Mouse (Mus musculus) layer of hippocampus, adult 11-12 months (tissue): ENCODE measurements around the gene Acap2.

ENCODE experiments used
- DNase-seq: peaks from one replicate; pipeline ENCODE4 v3.0.0; 2022; ENCODE audit warnings: low spot score

Acap2 gene

DNA sequence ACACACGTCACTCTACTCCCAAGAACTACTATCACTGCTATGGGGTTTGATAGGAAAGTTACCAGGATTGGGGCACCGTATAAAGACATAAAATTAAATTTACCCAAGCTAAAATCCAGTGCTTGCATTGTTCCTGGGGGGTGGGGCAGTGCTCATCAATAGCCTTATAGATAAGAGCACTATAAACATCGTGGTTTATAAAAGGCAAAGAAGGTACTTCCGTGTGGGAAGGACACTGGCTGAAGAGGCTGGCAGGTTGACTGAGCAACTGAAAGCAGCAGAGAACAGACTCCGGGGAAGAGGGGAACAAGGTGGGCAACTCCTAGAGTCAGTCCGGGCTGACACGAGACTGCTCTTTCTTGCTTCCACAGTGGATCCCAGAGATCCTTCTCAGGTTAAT, 33.1 kb downstream of the Acap2 start:
- DNase-seq: no peak

DNA sequence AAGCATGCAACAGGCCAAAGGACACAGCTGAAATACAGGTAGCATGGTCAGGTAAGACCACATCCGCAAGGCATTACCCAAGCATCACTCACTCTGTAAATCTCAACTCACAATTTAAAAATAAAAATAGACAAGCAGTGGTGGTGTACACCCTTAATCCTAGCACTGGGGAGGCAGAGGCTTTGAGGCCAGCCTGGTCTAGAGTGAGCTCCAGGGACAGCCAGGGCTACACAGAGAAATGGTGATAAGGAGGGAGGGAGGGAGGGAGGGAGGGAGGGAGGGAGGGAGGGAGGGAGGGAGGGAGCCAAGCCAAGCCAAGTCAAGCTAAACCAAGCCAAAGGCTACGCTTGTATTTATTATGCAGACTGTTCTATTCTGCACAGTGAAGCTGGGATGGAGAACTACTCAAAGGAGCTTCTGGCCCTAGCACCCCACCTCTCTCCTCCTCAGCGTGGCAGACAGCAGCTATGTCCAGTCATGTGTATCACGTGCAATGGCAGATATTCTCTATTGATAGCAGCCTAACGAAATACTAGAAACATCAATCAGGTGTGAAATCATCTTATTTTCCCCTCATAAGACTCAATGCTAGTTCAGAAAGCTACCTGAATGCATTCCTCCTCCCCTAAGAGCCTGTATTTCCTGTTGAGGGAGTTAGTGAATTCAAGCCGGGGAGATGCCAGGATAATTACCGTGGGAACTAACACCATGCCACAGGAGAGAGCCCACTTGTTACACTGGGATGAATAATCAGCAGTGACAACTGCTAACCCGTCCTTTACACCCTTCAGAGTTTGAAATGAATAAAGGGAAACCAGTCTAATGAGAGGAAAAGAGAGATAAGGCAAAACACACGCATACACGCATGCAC, 33.8 kb downstream of the Acap2 start:
- DNase-seq: no peak

DNA sequence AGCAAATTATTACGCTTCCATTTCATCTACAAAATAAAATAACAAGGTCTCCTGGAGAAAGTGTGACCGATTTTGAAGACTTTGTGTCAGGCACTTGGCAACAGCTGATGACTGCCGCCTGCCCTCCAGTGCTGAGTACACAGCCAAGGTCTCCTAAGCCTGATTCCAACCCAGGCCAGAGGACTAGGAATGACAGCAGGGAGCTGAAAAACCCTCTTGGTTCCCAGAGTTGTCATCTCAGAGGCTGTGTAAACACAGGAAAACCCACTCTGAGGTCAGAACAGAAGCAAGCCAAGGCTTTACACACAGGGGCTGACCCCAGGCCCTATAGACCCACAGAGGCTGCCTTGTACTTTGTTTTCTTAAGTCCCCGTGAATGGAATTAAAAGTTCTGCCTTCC, 35.1 kb downstream of the Acap2 start:
- no peak for DNase-seq

DNA sequence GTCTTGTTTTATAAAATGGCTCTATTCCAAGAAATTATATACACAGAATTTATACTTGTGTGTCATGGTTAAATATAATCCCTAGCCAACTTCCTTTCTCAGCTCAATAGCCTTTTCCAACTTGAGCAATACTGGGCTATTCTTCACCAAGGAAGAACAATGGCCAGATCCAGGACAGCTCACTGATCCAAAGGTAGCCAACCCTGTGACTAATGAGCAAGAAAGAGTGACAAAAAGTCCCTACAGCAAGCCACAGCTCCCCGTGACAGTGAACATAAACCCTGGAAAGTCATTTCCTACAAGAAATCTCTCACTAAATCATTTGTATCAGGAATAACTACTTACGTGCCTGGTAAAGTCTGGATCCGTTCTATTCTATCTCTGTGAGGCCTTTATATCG, 35.6 kb downstream of the Acap2 start:
- DNase-seq: no peak

DNA sequence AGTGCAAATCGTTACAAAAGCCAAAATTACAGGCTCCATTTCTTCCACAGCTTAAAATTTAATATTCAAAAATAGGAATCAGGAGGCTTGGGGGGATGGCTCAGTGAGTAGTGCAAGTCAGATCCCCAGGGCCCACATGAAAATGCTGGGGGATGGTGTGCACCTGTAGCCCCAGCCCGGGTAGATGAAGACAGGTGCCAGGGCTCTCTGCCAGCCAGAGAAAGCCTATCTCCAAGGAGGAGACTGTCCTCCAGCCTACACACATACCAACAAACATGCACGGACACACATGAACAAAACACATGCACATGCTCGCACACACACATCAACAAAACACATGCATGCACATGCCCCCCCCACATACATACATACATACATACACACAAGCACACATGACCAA, 36.9 kb downstream of the Acap2 start:
- DNase-seq: no peak

DNA sequence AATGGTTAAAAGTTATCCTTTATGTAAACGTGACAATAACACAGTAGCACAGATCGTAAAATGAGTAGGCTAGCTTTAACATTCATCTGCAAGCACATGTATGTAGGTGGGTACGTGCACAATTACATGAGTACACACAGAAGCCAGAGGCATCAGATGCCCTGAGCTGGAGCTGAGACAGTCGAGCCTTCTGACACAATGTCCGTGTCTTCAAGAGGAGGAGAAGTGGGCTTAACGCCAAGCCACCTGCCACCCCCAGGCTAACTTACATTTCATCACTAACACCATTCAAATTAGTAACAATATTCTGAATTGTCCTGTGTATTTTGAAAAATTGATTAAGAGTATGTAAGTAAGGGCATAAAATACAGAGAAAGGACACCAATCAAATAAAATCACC, 40.6 kb downstream of the Acap2 start:
- no peak for DNase-seq

DNA sequence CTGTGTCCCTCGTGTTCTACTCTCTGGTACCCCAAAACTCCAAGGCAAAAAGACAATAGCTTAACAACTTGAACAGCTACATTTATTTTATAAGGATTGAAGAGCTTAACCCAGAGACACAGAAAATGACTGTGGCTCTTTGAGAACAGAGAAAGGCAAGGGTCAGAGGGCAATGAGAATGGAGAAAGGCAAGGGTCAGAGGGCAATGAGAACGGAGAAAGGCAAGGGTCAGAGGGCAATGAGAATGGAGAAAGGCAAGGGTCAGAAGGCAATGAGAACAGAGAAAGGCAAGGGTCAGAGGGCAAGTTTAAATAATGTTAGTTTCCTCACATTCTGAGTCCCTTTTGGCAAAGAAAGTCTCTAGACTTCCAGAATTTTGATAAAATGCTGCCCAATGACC, 41.6 kb downstream of the Acap2 start:
- no peak for DNase-seq

DNA sequence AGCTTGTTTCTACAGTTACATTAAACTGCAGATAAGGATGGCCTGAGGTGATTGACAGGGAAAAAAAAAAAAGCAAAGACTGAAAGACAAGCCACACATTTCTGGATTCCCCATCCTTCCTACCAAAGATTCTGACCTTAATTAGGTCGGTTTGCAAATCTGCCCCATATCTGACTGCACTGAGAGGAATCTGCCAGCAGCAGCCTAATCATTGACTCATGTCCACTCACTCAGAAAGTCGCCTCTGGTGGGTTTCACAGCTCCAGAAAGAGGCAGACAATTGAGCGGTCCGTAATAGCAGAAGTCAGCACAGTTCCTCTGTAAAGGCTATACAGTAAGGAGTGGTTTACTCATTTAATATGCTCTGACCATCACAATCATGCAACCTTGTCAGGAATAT, 51.2 kb downstream of the Acap2 start:
- no peak for DNase-seq

DNA sequence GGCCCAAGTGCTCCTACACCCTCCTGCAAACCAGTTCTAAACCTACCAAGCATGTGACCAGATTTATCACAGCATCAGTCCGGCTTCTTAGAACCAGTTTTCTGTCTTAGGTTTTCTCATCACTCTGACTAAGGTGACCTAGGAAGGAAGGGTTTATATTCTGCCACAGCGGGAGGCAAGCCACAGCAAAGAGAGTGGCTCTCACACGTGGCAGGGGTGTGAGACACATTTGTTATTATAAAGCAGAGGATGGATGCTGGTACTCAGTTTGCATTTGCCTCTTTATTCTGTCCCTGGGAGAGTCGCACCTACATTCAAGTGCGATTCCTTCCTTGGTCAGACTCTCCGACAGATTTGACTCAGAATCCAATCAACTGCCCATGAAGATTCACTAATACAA, 52.2 kb downstream of the Acap2 start:
- DNase-seq: no peak

DNA sequence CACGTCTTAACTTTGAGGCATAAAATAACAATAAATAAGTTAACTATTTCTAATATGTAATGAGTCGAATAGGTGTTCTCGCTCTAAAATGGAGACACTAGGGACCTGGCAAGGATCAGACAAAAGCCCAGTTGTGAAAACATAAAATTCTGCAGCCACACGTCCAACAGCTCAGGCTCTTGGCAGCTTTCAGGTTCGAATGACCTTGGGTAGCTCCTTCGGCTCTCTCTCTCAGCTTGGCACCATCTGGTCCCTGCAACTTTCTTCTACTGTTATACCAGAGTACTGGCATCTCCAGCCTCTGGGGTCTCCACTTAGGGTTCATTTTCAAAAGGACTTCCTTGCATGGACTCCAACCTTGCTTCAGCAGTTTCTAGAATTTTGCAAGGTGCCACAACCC, 53.3 kb downstream of the Acap2 start:
- DNase-seq: no peak

DNA sequence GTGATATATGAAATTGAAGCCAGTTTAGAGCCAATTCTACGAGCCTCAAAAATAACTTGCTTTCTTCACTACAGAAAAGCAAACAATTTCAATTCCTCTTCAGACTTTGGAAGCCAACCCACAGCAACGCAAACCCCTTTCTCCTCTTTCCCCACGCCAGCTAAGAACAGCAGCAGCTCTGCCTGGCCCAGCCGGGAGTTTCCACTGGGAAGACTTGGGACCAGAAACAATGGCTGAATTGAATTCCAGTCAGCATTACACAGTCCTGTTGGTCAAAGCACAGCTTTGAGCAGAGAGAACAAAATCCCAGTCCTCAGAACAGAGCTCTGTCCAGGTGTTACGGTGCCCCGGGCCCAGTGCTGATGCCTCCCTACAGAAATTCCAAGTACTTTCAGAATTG, 59.1 kb downstream of the Acap2 start:
- no peak for DNase-seq

DNA sequence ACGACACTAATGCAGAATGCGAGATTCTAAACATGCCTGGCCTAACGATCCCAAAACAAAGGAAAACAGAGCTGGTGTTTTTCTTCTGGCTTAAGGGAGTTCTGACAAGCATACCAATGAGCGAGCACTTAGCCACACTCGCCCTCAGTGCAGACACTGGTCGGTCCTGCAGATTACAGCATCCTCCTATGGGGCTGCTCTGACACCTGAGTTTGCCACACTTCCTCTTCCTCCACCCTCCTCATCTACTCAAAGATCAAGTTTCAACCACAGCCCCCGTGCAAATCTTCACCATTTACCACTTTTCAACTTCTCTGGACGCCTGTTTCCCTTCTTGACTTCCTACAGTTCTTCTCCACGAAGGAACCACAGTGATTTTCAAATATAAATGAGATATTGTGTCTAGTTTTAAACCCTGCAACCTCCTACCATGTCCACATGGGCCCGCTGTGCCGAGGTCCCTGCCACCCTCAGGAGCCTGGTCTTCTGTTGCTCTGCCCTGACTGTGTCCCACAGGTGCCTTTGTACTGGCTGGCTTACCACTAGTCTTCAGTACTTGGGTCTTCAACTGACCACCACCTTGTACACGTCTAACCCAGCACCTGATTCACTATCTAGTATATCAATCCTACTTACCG, 64.3 kb downstream of the Acap2 start:
- no peak for DNase-seq

DNA sequence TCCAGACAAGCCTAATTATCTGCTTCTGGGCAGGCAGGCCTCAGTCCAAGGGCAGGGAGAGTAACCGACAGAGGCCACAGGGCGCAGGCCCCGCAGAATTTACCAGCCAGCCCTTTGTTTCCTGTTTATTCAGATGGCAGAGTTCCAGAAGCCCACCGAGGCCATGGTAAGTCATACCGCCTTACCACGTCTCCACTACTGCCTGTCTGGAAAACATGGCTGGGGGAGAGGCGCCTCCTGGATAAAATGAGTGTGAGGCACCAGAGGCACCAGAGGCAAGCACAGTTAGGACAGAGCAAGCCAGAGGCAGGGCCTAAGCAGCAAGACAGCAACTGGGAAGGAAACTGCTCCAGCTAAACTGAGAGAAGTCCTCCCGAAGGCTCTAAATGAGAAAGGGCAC, 65.5 kb downstream of the Acap2 start:
- no peak for DNase-seq

DNA sequence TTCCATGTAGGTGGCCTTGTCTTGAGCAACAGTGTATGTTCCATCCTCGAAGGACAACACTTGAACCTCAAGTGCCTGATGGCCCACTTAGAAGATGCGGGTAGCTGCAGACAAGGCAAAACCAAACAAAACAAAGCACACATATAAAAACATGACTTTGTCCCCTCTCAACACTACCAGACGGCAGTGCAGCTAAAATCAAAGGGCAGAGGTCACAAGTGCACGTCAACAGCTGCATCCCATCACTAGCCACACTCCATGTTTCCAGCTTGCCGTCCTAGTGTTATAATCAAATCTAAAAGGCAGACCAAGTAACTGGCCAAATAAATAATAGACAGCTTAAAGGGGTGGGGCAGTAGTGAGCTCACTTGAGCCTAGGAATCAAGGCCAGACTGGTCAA, 69.5 kb downstream of the Acap2 start:
- no peak for DNase-seq

DNA sequence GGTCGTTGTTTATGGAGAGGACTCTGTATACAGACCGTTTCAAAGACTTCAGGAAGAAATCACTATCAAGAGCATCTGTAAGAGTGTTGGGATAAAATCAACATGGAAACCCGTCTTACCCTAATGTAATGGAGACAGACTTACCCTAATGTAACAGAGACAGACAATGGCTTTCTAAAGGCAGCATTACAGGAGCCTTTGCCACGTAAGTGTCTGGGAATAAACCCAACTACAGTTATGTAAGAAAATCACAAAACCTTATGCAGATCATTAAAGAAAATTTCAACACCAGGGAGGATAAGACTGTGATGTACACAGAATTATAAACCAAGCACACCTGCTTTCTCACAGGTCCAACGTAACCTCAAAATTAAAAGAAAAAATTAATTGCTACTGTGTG, 72.9 kb downstream of the Acap2 start:
- no peak for DNase-seq

DNA sequence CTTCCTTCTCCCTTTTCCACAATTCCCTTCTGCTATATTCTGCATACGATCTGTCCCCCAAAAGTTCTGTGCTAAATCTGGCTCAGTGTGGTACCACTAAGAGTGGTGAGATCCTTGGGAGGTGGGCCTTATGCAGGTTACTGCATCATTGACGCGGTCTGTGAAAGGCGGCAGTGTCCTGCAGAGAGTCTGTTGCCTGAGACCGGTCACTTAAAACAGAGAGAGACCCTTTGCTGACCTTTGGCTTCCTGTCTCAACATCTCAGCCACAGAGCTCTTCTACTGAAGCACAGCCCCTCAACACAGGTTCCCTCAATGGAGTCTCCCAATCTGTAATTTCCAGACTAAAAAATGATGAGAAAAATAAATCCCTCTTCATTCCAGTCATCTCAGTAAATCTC, 76.1 kb downstream of the Acap2 start:
- DNase-seq: no peak

DNA sequence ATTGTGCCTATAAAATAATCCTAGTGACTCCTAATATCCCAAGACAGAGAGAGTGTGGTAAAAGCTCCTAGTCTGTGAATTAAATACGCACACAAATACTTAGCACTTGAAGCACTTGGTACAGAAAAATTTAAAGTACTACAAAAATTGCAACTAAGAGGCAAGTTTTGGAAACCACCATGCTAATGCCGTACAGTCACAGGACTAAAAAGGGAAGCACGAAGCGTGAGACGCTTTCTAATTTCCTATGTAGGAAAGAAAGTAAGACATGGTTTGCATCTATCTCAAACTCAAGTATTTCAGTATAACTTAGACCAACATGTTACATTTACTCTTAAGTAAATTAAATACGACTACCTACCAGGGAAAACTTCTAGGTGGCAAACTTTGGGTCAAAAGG, 79.4 kb downstream of the Acap2 start:
- DNase-seq: no peak

DNA sequence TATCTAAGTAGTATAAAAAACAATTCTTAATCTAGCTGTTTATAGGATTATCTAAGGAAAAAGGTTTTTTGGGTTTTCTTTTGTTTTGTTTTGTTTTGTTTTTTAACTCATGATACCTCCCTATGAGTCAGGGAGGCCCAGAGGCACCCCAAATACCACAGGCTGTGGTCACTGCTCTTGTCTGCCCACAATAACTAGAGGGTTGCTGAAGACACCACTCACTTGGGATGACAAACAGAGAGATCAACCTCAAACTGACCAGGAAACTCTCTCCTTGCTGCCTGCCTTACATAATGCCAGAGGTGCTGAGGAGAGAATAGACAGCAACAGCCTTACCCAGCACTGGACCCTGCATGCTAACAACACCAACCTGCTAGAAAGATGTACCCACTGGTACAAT, 87.4 kb downstream of the Acap2 start:
- DNase-seq: no peak

DNA sequence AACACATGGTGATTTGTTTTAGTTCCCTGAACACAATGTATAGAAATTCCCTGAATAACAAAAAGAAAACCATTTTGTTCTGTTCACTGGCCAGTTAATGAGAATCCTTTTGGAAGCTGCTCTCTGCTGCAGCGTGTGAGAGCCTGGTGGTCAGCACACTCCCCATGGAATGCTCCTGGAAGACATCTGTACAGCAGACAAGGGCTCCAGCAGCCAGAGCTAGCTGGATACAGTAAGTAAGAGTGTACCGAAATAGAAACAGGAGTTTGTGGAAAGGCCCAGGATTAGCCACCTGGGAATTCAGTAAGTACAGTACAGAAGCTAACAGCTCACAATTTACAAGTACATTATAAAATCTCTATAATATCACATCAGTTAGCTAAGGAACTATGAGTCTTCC, 99.7 kb downstream of the Acap2 start:
- no peak for DNase-seq

DNA sequence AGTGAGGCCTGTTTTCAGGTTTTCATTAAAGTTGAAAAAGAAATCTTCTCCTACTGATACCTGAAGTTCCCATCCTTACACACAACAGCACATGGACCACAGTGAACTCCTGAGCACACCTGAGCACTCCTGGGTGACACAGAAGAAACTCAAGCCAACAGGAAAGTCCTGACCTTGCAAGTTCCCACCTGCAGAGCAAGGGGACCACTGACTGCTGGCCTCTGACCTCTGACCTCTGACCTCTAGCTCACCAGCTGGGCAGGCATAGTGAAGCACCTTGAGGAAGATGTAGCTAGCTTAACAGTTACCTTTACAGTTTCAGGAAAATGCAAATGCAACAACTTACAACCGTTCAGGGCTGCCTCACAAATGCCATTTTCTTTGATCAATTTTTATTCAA, 101.1 kb downstream of the Acap2 start:
- DNase-seq: no peak

DNA sequence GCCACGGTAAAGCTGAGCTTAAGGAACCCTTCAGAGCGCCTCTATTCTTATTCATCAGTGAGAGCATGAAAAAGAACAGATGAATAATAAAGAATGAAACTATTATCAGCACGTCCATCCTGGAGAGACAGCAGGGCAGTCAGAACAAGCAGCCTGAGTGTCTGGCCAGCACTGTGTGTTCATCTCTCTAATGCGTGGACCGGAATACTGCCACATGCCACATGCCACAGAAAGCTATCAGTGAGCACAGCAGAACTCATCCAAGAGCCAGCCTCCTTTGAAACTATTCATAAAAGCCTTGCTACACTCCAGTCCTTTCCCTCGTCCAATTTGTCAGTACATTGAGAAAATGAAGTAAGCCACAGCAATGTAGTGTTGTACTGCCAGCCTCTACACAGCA, 107.0 kb downstream of the Acap2 start:
- no peak for DNase-seq

DNA sequence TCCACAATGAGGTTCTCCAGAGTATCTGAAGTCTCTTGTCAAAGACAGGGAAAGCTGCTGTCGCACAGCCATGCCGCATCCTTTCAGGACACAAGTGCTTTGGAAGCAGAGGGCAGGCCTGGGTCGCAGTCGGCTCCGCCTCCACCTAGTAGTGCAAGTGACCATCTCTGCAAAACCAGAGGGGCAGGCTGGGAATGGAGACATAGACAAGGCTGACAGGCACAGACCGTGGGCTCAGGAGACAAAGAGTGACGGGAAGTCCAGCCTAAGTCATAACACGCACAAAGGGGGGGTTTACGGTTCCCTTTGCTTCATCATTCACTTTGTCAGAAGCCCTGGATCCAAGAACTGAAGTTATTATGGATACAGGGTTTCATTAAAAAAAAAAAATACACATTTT, 107.9 kb downstream of the Acap2 start:
- no peak for DNase-seq

DNA sequence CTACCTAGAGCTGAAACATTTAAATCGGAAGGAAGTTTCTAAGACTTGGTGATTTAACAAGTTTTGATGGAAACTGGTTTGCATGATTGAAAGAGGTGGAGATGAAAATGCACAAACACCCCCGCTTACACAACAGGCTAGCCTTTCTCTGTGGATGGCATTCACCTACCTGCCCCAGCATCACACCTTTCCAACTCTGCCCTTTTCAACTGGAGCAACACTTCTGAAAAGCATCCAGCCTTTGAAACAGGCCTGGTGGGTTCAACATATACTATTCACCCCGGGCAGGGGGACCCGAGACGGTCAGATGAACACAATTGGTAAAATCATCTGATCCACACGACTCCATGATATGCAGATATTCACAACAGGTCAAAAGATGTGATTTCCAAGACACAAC, 119.2 kb downstream of the Acap2 start:
- DNase-seq: no peak

DNA sequence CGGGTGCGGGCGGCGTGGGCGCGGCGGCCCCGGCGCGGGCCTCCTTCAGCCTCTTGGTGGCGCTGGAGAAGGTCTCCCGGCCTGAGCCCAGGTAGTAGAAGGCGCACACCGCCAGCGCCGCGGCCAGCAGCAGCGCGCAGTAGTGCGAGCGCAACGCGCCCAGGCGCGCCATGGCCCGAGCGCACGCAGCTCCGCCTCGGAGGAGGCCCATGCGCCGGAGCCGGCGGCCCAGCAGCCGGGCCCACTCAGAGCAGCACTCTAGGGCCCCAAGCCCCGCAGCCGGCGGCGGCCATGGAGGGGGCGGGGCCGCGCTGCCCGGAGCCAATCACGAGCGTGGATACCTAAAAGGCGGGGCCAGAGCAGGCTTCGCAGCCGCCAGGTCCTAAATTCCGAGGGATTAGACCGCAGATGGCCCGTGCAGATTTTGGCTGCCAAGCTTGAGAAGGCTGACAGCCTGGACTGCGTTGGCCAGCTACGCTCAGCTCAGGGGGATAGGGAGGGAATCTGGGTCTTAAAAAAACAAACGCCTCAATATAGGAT, 119.8 kb downstream of the Acap2 start, which contains the start of gene Xxylt1:
TSS of gene Xxylt1 (minus strand) at position 308 of the 540 bp plus-strand sequence.
- peak; percentile 95 for DNase-seq
